Mouse (Mus musculus) hindbrain, embryonic 14.5 days (tissue): ENCODE data around the gene Calm1. TPM values are rescaled to one million over a fixed set of nuclear protein-coding genes. Genes with fewer than 3 reads are reported as not detected.
A peak's percentile ranks its signal among the peaks of the same experiment; 100 is the strongest.

ENCODE experiments used
- ATAC-seq: fragments of 200-750 bp; cut with Nextera tagmentation; 2 replicates; pipeline ENCODE4 v1.8.0; 2017; ENCODE audit warnings: moderate number of reproducible peaks, mild to moderate bottlenecking, moderate TSS enrichment, moderate library complexity; ENCODE audit not compliant: low FRiP score
- DNase-seq: peaks from one replicate; pipeline ENCODE4 v3.0.0-alpha.2; 2015; ENCODE audit warnings: low spot score
- H3K27ac ChIP-seq: fragments of 300-500 bp; sonication (generic); 2 replicates; pipeline ENCODE4 v1.5.1; 2014; ENCODE audit warnings: mild to moderate bottlenecking, moderate library complexity
- H3K27me3 ChIP-seq: fragments of 300-500 bp; sonication (generic); 2 replicates; pipeline ENCODE4 v1.6.1; 2014; ENCODE audit warnings: mild to moderate bottlenecking, low read length, mixed read lengths; ENCODE audit not compliant: control insufficient read depth, insufficient read depth
- H3K36me3 ChIP-seq: fragments of 300-500 bp; sonication (generic); replicated peaks from 2 replicates; pipeline ENCODE4 v1.6.1; 2014; ENCODE audit not compliant: control insufficient read depth, insufficient read depth
- H3K4me1 ChIP-seq: fragments of 300-500 bp; sonication (generic); replicated peaks from 2 replicates; pipeline ENCODE4 v1.6.1; 2014; ENCODE audit warnings: antibody characterized with exemption, low read length, mixed read lengths; ENCODE audit not compliant: control insufficient read depth, insufficient read depth
- H3K4me2 ChIP-seq: fragments of 300-500 bp; sonication (generic); replicated peaks from 2 replicates; pipeline ENCODE4 v1.6.1; 2014; ENCODE audit warnings: mild to moderate bottlenecking, moderate library complexity
- H3K4me3 ChIP-seq: fragments of 300-500 bp; sonication (generic); replicated peaks from 2 replicates; pipeline ENCODE4 v1.5.1; 2014; ENCODE audit warnings: mild to moderate bottlenecking, low read length
- H3K9ac ChIP-seq: fragments of 300-500 bp; sonication (generic); 2 replicates; pipeline ENCODE4 v1.6.1; 2014
- H3K9me3 ChIP-seq: fragments of 300-500 bp; sonication (generic); 2 replicates; pipeline ENCODE4 v1.6.1; 2016; ENCODE audit warnings: low read length; ENCODE audit not compliant: control insufficient read depth
- WGBS: fragments of 180-500 bp; shearing (Covaris S2); extraction: QIAGEN DNeasy Blood & Tissue Kit; methylation state at CpG from one replicate; pipeline ENCODE4 v1.1.7; 2014; 5-methylcytosine and 5-hydroxymethylcytosine counted together
- polyA plus RNA-seq: library from polyadenylated mRNA; unstranded; fragments of >200 nt; fragmentation: Nextera tagmentation; extraction: Ambion mirVana; gene quantifications from 2 replicates; pipeline ENCODE4 v1.2.1, GENCODE M21; 2014

The Calm1 gene
- polyA plus RNA-seq, 1 experiment from 2014 or later = 2,705 TPM

DNA sequence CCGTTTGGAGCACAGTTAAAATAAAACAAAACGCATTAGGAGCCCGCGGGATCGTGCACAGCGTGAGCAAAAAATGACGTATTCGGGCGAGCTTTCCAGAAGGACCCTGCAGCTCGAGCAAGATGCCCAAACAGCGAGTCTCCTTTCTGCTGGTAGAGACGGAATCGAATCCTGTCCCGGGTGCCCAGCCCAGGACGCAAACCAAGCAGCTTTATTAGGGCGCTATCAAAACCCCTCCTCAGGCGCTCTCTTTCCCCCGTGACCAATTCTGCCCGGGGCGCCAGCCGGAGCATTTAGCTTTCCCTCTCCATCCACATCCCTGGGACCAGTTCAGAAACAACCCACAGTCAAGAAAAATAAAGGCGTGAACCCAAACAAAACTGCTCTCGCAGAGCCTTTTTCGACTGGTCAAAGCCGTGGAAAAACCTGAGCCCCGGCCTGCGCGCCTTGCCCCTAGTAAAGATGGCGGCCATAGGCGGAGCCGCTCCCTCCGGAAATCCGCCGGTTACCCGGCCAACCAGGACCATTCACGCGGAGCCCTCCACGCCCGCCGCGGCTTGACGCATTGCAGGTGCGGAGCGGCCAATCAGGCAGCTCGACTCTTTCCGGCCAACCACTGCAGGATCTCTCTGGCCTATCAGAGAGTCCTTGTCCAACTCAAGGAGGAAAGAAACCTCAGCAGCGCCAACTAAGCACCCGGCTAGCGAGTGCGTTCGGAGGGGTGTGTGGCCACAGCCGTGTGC lies 12.1 kb upstream of the Calm1 start:
- peak overlapping the region; percentile 61 for H3K4me3 ChIP-seq
- H3K36me3 ChIP-seq = no peaks in the 10 kb centered on the region
- H3K9me3 ChIP-seq = no peaks in the 10 kb centered on the region
- peak overlapping the region; percentile 87 for H3K4me2 ChIP-seq
- ATAC-seq (peak; percentile 99), DNase-seq (peak; percentile 99)
- 0 out of 2 replicates have a peak, but pooled peaks cover 12% of the 10 kb centered on the region for H3K4me1 ChIP-seq
- H3K9ac ChIP-seq = peak overlapping the region; percentile 97
- under 1% methylated on average over 52 of the region's 52 CpGs for WGBS
- H3K27me3 ChIP-seq = no peaks in the 10 kb centered on the region
- H3K27ac ChIP-seq = peak overlapping the region; percentile 100

DNA sequence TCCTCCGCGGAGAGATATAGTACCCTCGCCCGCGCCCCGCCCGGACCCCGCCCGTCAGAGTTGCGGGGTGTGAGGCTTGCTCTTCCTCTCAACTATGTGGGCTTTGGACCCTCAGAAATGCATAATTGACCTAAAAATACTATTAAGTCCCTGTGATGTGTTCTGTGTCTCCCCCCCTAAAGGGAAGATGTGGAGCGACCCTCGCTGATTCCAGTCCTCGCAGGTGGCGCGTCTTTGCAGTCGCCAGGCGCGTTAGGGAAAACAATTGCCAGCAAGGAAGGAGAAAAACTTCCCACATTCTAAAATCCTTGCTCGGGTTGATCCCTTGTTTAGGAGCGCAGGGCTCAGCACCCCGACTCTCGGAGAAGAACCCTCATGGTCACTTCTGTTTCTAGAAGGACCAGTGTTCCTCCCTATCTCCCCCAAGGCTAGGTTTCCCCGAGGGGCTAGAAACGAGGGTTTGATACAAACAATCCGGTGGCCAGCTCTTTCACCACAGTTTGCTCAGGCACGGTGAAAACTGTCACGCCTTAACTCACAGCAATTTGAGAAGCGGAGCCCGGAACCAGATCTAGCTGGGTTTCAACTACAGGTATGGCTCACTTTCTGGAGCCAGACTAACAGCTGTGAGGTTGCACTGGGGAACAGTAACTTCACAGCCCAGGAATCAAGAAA lies 11.3 kb upstream of the Calm1 start:
- H3K9ac ChIP-seq = peak overlapping the region; percentile 76
- peak overlapping the region; percentile 87 for H3K4me2 ChIP-seq
- H3K36me3 ChIP-seq = no peaks in the 10 kb centered on the region
- ATAC-seq (no peak), DNase-seq (peak; percentile 44)
- peak overlapping the region; percentile 100 for H3K27ac ChIP-seq
- H3K27me3 ChIP-seq = no peaks in the 10 kb centered on the region
- peak overlapping the region; percentile 61 for H3K4me3 ChIP-seq
- H3K9me3 ChIP-seq = no peaks in the 10 kb centered on the region
- 1% methylated on average over 29 of the region's 29 CpGs for WGBS
- H3K4me1 ChIP-seq = 0 out of 2 replicates have a peak, but pooled peaks cover 12% of the 10 kb centered on the region

DNA sequence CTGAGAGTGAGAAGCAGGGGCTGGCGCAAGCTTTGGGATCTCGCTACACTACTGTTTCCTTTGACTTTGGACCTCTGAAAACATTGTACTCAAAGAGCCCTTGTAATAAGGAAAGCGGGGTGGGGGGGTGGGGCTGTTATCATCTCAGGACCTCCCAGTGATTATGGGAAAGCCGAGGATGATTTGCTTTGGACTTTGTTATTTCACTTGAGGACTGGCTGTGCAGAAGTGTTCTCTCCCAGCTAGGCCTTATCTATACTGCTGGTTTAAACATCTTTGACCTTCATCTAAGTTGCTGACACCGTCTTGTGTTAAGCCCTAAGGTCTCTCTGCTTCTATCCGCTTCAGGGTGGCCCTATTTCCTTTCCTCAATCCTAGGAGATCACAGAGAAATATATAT lies 8.4 kb upstream of the Calm1 start:
- Histone ChIP-seq H3K4me2 (no peak overlapping the region), H3K27ac (no peak overlapping the region), H3K27me3 (no peaks in the 10 kb centered on the region), H3K4me1 (0 out of 2 replicates have a peak, but pooled peaks cover 8% of the 10 kb centered on the region), H3K4me3 (no peak overlapping the region), H3K36me3 (no peaks in the 10 kb centered on the region), H3K9ac (no peak overlapping the region), H3K9me3 (no peaks in the 10 kb centered on the region)
- 88% methylated on average over 6 of the region's 6 CpGs for WGBS
- ATAC-seq (no peak), DNase-seq (no peak)

DNA sequence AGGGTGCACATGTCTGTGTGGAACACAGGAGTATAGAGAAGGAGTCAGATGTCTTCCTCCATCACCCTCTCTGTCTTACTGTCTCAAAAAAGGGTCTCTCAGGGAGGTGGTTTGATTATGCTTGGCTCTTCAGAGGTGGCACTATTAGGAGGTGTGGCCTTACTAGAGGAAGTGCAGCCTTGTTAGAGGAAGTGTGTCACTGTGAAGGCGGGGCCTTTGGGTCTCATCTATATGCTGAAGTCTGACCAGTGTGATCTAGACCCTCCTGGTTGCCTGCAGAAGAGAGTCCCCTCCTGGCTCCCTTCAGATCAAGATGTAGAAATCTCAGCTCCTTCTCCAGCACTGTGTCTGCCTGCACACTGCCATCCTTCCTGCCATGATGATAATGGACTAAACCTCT lies 5.1 kb upstream of the Calm1 start:
- 100% methylated on average over 1 of the region's 1 CpGs for WGBS
- Histone ChIP-seq H3K27me3 (no peaks in the 10 kb centered on the region), H3K9ac (no peak overlapping the region)

DNA sequence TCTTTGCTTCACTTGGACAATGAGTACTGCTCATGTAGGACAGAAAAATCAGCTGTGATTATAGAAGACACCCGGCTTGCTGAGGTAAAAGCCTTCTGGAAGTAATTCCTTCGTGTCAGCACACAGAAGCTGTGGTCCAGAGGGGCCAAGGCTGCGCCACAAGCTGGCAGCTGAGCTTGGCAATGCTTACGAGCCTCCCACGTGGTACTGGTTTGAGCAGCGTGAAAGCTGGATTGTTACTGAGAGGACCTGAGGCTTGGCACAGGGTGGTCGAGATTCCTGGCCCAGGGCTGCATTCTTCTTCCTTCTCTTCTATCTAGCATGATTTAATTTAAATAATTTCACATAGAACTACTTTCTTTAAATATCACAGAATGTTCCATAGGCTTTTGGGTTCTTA lies 2.4 kb upstream of the Calm1 start:
- Histone ChIP-seq H3K9ac (no peak overlapping the region), H3K4me1 (peaks cover 3% of the 10 kb centered on the region; the same call in 1 of the 2 replicates), H3K9me3 (no peaks in the 10 kb centered on the region), H3K36me3 (no peaks in the 10 kb centered on the region), H3K4me2 (no peak overlapping the region), H3K4me3 (no peak overlapping the region), H3K27me3 (no peaks in the 10 kb centered on the region), H3K27ac (no peak overlapping the region)
- 64% methylated on average over 7 of the region's 7 CpGs for WGBS
- no peak for DNase-seq
- ATAC-seq = no peak

More for the DNA sequence above, 5.1 kb upstream of the Calm1 start:
- Histone ChIP-seq H3K36me3 (no peaks in the 10 kb centered on the region), H3K4me2 (no peak overlapping the region), H3K9me3 (no peaks in the 10 kb centered on the region), H3K4me3 (no peak overlapping the region), H3K27ac (no peak overlapping the region), H3K4me1 (no peaks in the 10 kb centered on the region; the same call in 1 of the 2 replicates)
- DNase-seq = no peak
- no peak for ATAC-seq

DNA sequence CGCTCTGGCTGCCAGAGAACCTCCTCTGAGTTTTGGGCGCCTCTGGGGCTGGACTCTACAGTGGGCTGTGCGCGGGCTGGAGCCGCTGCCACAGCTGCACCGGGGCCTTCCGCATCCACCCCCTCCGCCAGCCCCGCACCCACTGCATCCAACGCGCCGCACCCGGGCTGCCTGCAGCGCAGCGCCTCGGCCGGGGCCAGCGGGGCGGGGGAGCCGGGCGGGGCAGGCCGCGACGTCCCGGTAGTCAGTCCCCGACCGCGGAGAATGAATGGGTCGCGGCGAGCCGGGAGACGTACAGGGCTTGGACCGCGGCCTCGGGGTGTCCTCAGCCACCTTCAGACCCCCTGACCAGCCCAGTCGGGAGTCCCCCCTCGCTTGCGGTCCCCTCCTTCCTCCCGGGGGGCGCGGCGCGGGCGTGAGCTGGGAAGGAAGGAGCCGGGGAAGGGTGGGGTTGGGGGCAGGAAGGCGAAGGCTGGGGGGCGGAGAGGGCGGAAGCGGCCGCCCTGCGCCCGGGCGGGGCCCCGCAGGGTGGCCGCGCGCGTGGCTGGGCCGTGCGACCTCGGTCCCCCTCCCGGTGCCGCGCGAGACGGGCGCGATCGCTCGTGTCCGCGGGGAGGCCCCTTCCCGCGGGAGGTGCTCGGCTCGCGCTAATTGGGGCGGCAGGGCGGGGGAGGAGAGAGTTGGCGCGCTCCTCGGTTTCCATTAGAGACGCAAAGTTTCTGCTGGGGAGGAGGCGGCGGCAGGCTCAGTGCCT lies 833 bp downstream of the Calm1 start:
- DNase-seq (peak; percentile 52), ATAC-seq (peak; percentile 69)
- Histone ChIP-seq H3K27ac (peak overlapping the region; percentile 89), H3K36me3 (peaks cover 29% of the 10 kb centered on the region), H3K4me3 (peak overlapping the region; percentile 96), H3K27me3 (no peaks in the 10 kb centered on the region), H3K4me2 (peak overlapping the region; percentile 98), H3K9me3 (no peaks in the 10 kb centered on the region), H3K4me1 (peaks cover 21% of the 10 kb centered on the region), H3K9ac (peak overlapping the region; percentile 98)
- WGBS = under 1% methylated on average over 62 of the region's 86 CpGs

DNA sequence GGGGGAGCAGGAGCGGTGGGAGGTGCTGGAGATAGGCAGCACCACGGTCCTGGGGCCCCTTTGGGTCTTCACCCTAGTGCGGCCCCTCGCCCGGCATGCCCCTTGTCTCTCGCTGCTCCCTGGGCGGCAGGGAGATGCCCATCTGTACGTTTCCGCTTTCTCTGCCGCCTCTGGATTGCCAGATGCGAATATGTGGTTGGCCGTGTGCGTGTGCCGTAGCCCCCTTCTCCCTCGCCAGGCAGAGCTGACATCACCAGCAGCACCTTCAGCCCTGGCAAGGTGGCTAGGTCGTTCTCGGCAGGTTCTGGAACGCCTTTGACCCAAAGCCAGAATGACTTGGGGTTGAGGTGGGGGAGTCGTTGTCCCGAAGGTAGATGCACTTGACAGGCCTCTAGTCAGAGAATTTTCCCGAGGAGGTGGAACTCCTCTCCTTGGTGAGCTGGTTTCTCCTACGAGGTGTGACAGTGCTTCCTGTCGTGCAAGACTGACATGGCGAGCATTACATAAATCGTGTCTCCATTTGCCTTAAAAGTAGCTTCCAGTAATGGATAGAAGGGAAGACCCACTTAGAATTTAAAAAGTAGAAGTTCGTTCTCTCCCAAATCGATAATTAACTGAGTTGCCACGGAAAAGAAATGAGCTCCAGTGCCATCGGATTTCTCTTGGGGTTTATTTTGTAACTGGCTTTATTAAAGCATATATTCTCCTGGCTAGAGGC lies 1.6 kb downstream of the Calm1 start:
- H3K9ac ChIP-seq = peak overlapping the region; percentile 98
- peak overlapping the region; percentile 89 for H3K27ac ChIP-seq
- H3K36me3 ChIP-seq = peaks cover 36% of the 10 kb centered on the region
- ATAC-seq (peak; percentile 38), DNase-seq (no peak)
- no peaks in the 10 kb centered on the region for H3K9me3 ChIP-seq
- no peaks in the 10 kb centered on the region for H3K27me3 ChIP-seq
- WGBS = 5% methylated on average over 28 of the region's 29 CpGs
- H3K4me1 ChIP-seq = peaks cover 21% of the 10 kb centered on the region
- H3K4me2 ChIP-seq = peak overlapping the region; percentile 98
- peak overlapping the region; percentile 96 for H3K4me3 ChIP-seq

DNA sequence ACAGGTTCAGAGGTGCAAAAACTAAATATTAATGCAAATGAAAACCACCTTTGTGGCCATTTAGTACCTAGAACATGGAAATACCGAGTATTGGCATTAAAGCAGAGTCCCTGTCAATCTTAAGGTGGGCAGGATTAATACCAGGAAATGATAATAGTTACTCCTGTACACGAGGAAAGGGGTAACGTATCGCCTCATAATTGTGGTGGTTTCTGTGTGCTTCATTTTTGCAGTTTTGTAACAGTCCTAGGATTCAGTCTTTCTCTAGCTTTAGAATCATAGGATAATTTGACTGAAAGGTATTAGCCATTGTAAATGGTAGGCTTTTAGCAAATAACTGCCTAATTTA lies 2.1 kb downstream of the Calm1 start:
- Histone ChIP-seq H3K9me3 (no peaks in the 10 kb centered on the region), H3K4me1 (peaks cover 21% of the 10 kb centered on the region), H3K9ac (peak overlapping the region; percentile 98), H3K27me3 (no peaks in the 10 kb centered on the region), H3K4me3 (peak overlapping the region; percentile 96), H3K27ac (peak overlapping the region; percentile 89; the same call in 1 of the 2 replicates), H3K36me3 (peaks cover 42% of the 10 kb centered on the region), H3K4me2 (peak overlapping the region; percentile 98)
- DNase-seq (no peak), ATAC-seq (no peak)
- 30% methylated on average over 4 of the region's 4 CpGs for WGBS
